ENCODE assay signal across 9 mouse cellular contexts in the genomic region with DNA sequence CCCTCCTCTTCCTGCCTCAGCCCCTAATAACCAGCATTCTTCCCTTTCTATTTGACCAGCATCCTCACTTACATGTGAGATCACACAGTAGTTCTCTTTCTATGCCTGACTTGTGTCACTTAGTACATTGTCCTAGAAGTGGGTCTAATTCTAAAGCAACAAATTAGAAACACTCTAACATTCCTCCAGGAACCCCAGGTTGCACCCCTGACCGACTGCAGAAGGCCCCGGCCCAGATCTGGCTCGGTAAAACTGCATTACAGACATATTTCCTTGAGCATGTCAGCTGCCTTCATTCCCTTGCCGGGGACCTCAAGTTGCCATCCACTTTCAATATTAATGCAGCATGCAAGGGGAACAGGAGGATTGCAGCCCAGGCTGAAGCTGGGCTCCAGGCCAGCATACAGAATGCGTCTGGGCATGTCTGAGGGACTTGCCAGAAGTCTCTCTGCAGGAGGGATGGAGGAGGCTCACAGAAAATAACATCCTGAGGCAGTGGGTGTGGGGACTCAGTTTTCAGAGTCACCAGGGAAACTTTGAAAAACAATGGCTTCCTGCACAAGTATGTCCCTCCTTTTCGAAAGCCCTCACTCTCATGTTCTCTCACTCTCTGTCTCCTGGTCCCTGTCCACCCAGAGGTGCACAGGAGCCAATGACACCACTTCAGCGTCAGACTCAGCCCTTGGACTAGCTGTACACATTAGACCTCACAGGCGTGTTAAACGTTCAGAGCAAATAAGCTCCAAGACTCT. TPM values are rescaled to one million over a fixed set of nuclear protein-coding genes. Genes with fewer than 3 reads are reported as not detected.
DNase-seq lines count a peak whose midpoint lies in the region; ATAC-seq and TF ChIP-seq lines count a peak whose summit lies in the region.
"Had no signal": no experiment of that assay in that cellular context is flagged by ENCODE, and none has a peak within 500 bp of the region (broad histone marks: within the 10 kb centered on the region; RNA-seq: fewer than 3 reads in every experiment).

No protein-coding gene starts in this region.

- no peaks in the 10 kb centered on the region for H3K79me2 ChIP-seq in heart, adult 2 months (replicated peaks; ENCODE audit: control insufficient read depth, insufficient read depth, low read length)

- no peak for TF ChIP-seq CTCF in heart, adult 2 months (IDR thresholded peaks at IDR 0.05)
- TF ChIP-seq CTCF in lung, embryonic 14.5 days (IDR thresholded peaks at IDR 0.05; ENCODE audit: low read depth) = no peak

- peak overlapping the region; percentile 31 for H3K4me2 ChIP-seq in embryonic facial prominence, embryonic 13.5 days
- no peak overlapping the region for H3K4me2 ChIP-seq in lung, embryonic 14.5 days

- H3K27ac ChIP-seq in embryonic facial prominence, embryonic 13.5 days = peak overlapping the region; percentile 92
- H3K27ac ChIP-seq in heart, adult 2 months = peak overlapping the region; percentile 77
- H3K27ac ChIP-seq in lung, embryonic 14.5 days (ENCODE audit: low read depth) = peak overlapping the region; percentile 91

- H3K4me1 ChIP-seq in embryonic facial prominence, embryonic 13.5 days = peaks cover 23% of the 10 kb centered on the region
- peaks cover 13% of the 10 kb centered on the region for H3K4me1 ChIP-seq in heart, adult 2 months (ENCODE audit: control insufficient read depth, insufficient read depth, low read length)
- H3K4me1 ChIP-seq in lung, embryonic 14.5 days (ENCODE audit: insufficient read depth) = peaks cover 10% of the 10 kb centered on the region

- no peak overlapping the region for H3K4me3 ChIP-seq in embryonic facial prominence, embryonic 13.5 days
- no peak overlapping the region for H3K4me3 ChIP-seq in heart, adult 2 months
- H3K4me3 ChIP-seq in lung, embryonic 14.5 days (ENCODE audit: low read depth, low read length) = no peak overlapping the region

- H3K27me3 ChIP-seq in embryonic facial prominence, embryonic 13.5 days = no peaks in the 10 kb centered on the region
- no peaks in the 10 kb centered on the region for H3K27me3 ChIP-seq in heart, adult 2 months (ENCODE audit: control insufficient read depth, insufficient read depth, low read length)
- no peaks in the 10 kb centered on the region for H3K27me3 ChIP-seq in lung, embryonic 14.5 days (ENCODE audit: insufficient read depth, low read length)

- peak; percentile 64 for ATAC-seq in CD4-positive, CD25-positive, alpha-beta regulatory T cell, adult 4 months
- ATAC-seq in embryonic facial prominence, embryonic 13.5 days (ENCODE audit: insufficient number of reproducible peaks, insufficient read depth, low FRiP score, low TSS enrichment, low read depth) = peak; percentile 82
- ATAC-seq in lung, embryonic 14.5 days (ENCODE audit: insufficient read depth) = peak; percentile 88; the same call in 1 of the 2 replicates
- no peak for ATAC-seq in erythroid progenitor cell, adult 5-6 weeks (replicated peaks; ENCODE audit: low FRiP score, poor library complexity, severe bottlenecking)

- H3K36me3 ChIP-seq in embryonic facial prominence, embryonic 13.5 days = no peaks in the 10 kb centered on the region
- no peaks in the 10 kb centered on the region for H3K36me3 ChIP-seq in heart, adult 2 months (ENCODE audit: control insufficient read depth, insufficient read depth, low read length)
- H3K36me3 ChIP-seq in lung, embryonic 14.5 days (ENCODE audit: insufficient read depth) = no peaks in the 10 kb centered on the region

- no peak overlapping the region for H3K9ac ChIP-seq in embryonic facial prominence, embryonic 13.5 days
- no peak overlapping the region for H3K9ac ChIP-seq in heart, adult 2 months (ENCODE audit: low read depth, low read length)
- H3K9ac ChIP-seq in lung, embryonic 14.5 days = no peak overlapping the region; the same call in 1 of the 2 replicates

- no peak for TF ChIP-seq POLR2A in heart, adult 2 months (IDR thresholded peaks at IDR 0.05; ENCODE audit: insufficient read depth, low read depth, low read length)

- WGBS in embryonic facial prominence, embryonic 13.5 days = 14% methylated on average over 9 of the region's 9 CpGs
- 10% methylated on average over 9 of the region's 9 CpGs for WGBS in heart, adult 2 months
- 27% methylated on average over 9 of the region's 9 CpGs for WGBS in lung, embryonic 14.5 days

- TF ChIP-seq EP300 in heart, adult 2 months (IDR thresholded peaks at IDR 0.05; ENCODE audit: insufficient read depth, low read depth, low read length) = no peak

- peak; percentile 72 for DNase-seq in T-cell, adult 2 months (ENCODE audit: low spot score)
- peak; percentile 71 to 81 for DNase-seq in heart, adult 2 months
- DNase-seq in kidney, adult 8-10 months = peak; percentile 34 to 45
- DNase-seq in lung, embryonic 14.5 days = peak; percentile 89
- peak; percentile 66 for DNase-seq in right cerebral cortex, adult 18-20 months

- no peaks in the 10 kb centered on the region for H3K9me3 ChIP-seq in embryonic facial prominence, embryonic 13.5 days
- no peaks in the 10 kb centered on the region for H3K9me3 ChIP-seq in lung, embryonic 14.5 days (ENCODE audit: low read depth, low read length)

- intact Hi-C loops in heart, adult 2 months (cut with DNase I) = no loop called here

RNA-seq across cellular contexts. Expression of a gene that starts 9.0 kb away (rescaled TPM):
- polyA plus RNA-seq in CD4-positive, CD25-positive, alpha-beta regulatory T cell, adult 4 months (2017; shearing (Covaris generic)) = not detected
- polyA plus RNA-seq in embryonic facial prominence, embryonic 13.5 days (2015; fragmentation: Nextera tagmentation; extraction: Ambion mirVana) = not detected in 2 replicates
- not detected for total RNA-seq in heart, adult 2 months (2021)
- not detected in 2 replicates for polyA plus RNA-seq in heart, adult 2 months (2012; rRNA removed)
- not detected in 2 replicates for polyA plus RNA-seq in lung, embryonic 14.5 days (2014; fragmentation: Nextera tagmentation; extraction: Ambion mirVana)
- total RNA-seq in erythroid progenitor cell, adult 5-6 weeks (2015; ENCODE audit: low replicate concordance) = not detected in 2 replicates
- not detected in 2 replicates for total RNA-seq in erythroid progenitor cell, adult 5-6 weeks (2017; ENCODE audit: low replicate concordance)
- total RNA-seq: layer of hippocampus, postnatal 25 days had no signal

RNA-seq across cellular contexts. Expression of a gene that starts 15.3 kb away (rescaled TPM):
- polyA plus RNA-seq in CD4-positive, CD25-positive, alpha-beta regulatory T cell, adult 4 months (2017; shearing (Covaris generic)) = 10 to 100 TPM; 52.0 to 71.4 TPM
- polyA plus RNA-seq in embryonic facial prominence, embryonic 13.5 days (2015; fragmentation: Nextera tagmentation; extraction: Ambion mirVana) = 67.4 and 69.0 TPM in 2 replicates
- total RNA-seq in heart, adult 2 months (2021) = 10 to 100 TPM; 29.6 to 33.6 TPM
- 11.1 and 21.8 TPM in 2 replicates for polyA plus RNA-seq in heart, adult 2 months (2012; rRNA removed)
- 66.8 and 72.3 TPM in 2 replicates for polyA plus RNA-seq in lung, embryonic 14.5 days (2014; fragmentation: Nextera tagmentation; extraction: Ambion mirVana)
- total RNA-seq in erythroid progenitor cell, adult 5-6 weeks (2015; ENCODE audit: low replicate concordance) = 188 and 216 TPM in 2 replicates
- total RNA-seq in erythroid progenitor cell, adult 5-6 weeks (2017; ENCODE audit: low replicate concordance) = 249 and 271 TPM in 2 replicates
